Comparison of ENCODE assay signal across 18 mouse cellular contexts in genomic region chr14:20976741-20977140, GRCm38 (mm10). TPM values are rescaled to one million over a fixed set of nuclear protein-coding genes. Genes with fewer than 3 reads are reported as not detected.
DNase-seq lines count a peak whose midpoint lies in the region; ATAC-seq and TF ChIP-seq lines count a peak whose summit lies in the region.
"Had no signal": no experiment of that assay in that cellular context is flagged by ENCODE, and none has a peak within 500 bp of the region (broad histone marks: within the 10 kb centered on the region; RNA-seq: fewer than 3 reads in every experiment).

No protein-coding gene starts in this region.

- no peak for TF ChIP-seq POLR2A in kidney, adult 2 months (IDR thresholded peaks at IDR 0.05; ENCODE audit: low read depth, low read length)
- TF ChIP-seq POLR2A in embryonic fibroblast, embryonic 13.5 days (IDR thresholded peaks at IDR 0.05; ENCODE audit: low read depth, low read length) = no peak

- intact Hi-C loops in gastrocnemius, adult 2 months (cut with DNase I) = no loop called here
- intact Hi-C loops in left cerebral cortex, adult 2 months (cut with DNase I) = no loop called here

- WGBS in kidney, adult 2 months = 45% methylated on average over 1 of the region's 1 CpGs
- 55% methylated on average over 1 of the region's 1 CpGs for WGBS in kidney, embryonic 16.5 days
- WGBS in midbrain, embryonic 10.5 days = 80% methylated on average over 1 of the region's 1 CpGs

- peaks cover 12% of the 10 kb centered on the region for H3K4me1 ChIP-seq in kidney, adult 2 months (ENCODE audit: control insufficient read depth, insufficient read depth, low read length)
- no peaks in the 10 kb centered on the region for H3K4me1 ChIP-seq in kidney, embryonic 16.5 days (ENCODE audit: insufficient read depth, low read length)
- peaks cover 17% of the 10 kb centered on the region for H3K4me1 ChIP-seq in embryonic fibroblast, embryonic 13.5 days (ENCODE audit: control insufficient read depth, insufficient read depth, low read length)
- H3K4me1 ChIP-seq in midbrain, embryonic 10.5 days = no peaks in the 10 kb centered on the region
- H3K4me1 ChIP-seq: limb, embryonic 13.5 days had no signal

- TF ChIP-seq CTCF in gastrocnemius, adult 2 months (IDR thresholded peaks at IDR 0.05) = no peak
- no peak for TF ChIP-seq CTCF in kidney, adult 2 months (conservative IDR thresholded peaks at IDR 0.05; ENCODE audit: insufficient read depth, insufficient read length, low read depth, low read length)
- no peak for TF ChIP-seq CTCF in embryonic fibroblast, embryonic 13.5 days (IDR thresholded peaks at IDR 0.05; ENCODE audit: borderline replicate concordance, insufficient read depth, low read length)
- TF ChIP-seq CTCF in left cerebral cortex, adult 2 months (IDR thresholded peaks at IDR 0.05) = no peak

- no peak for DNase-seq in gastrocnemius, adult 2 months
- DNase-seq in gastrocnemius, postnatal 4 days (ENCODE audit: low spot score in 2 of 2) = no peak
- peak; percentile 22 for DNase-seq in kidney, adult 2 months
- DNase-seq in lung, postnatal 25 days (ENCODE audit: low spot score) = peak; percentile 67
- DNase-seq in midbrain, embryonic 10.5 days (ENCODE audit: low spot score) = no peak
- no peak for DNase-seq in left cerebral cortex, adult 2 months (ENCODE audit: extremely low spot score in 1 of 2, low spot score in 2 of 2)
- DNase-seq: adrenal gland, postnatal 14 days; cerebellum, adult 8-10 months; forebrain, postnatal 0 days; gastrocnemius, postnatal 14 days; kidney, adult 8-10 months; kidney, postnatal 36 days; layer of hippocampus, adult 9-11 months; retina, postnatal 1 day had no signal

- H3K4me3 ChIP-seq in gastrocnemius, adult 2 months = no peak overlapping the region
- no peak overlapping the region for H3K4me3 ChIP-seq in kidney, adult 2 months (ENCODE audit: insufficient read depth, low read depth, low read length)
- H3K4me3 ChIP-seq in kidney, embryonic 16.5 days (ENCODE audit: low read length) = no peak overlapping the region
- H3K4me3 ChIP-seq in embryonic fibroblast, embryonic 13.5 days (ENCODE audit: insufficient read depth, low read length) = no peak overlapping the region
- no peak overlapping the region for H3K4me3 ChIP-seq in midbrain, embryonic 10.5 days
- no peak overlapping the region for H3K4me3 ChIP-seq in left cerebral cortex, adult 2 months
- H3K4me3 ChIP-seq: limb, embryonic 13.5 days had no signal

- H3K9ac ChIP-seq in kidney, embryonic 16.5 days (replicated peaks; ENCODE audit: low read length) = no peak overlapping the region
- H3K9ac ChIP-seq: forebrain, postnatal 0 days; limb, embryonic 13.5 days had no signal

- H3K4me2 ChIP-seq in kidney, embryonic 16.5 days (replicated peaks; ENCODE audit: low read depth, low read length) = no peak overlapping the region
- H3K4me2 ChIP-seq: limb, embryonic 13.5 days; midbrain, embryonic 11.5 days had no signal

- no peaks in the 10 kb centered on the region; the same call in 1 of the 2 replicates for H3K36me3 ChIP-seq in kidney, adult 2 months (ENCODE audit: control insufficient read depth, insufficient read depth, low read length)
- no peaks in the 10 kb centered on the region for H3K36me3 ChIP-seq in kidney, embryonic 16.5 days (ENCODE audit: insufficient read depth, low read length)
- H3K36me3 ChIP-seq in midbrain, embryonic 10.5 days = no peaks in the 10 kb centered on the region
- H3K36me3 ChIP-seq: limb, embryonic 13.5 days had no signal

- no peaks in the 10 kb centered on the region for H3K27me3 ChIP-seq in kidney, adult 2 months (replicated peaks; ENCODE audit: control insufficient read depth, insufficient read depth, low read length)
- no peaks in the 10 kb centered on the region for H3K27me3 ChIP-seq in kidney, embryonic 16.5 days (ENCODE audit: insufficient read depth, low read length)
- H3K27me3 ChIP-seq in midbrain, embryonic 10.5 days (ENCODE audit: low read depth, poor library complexity, severe bottlenecking) = no peaks in the 10 kb centered on the region
- H3K27me3 ChIP-seq: limb, embryonic 13.5 days had no signal

- peak overlapping the region; percentile 63 for H3K27ac ChIP-seq in gastrocnemius, adult 2 months
- H3K27ac ChIP-seq in kidney, adult 2 months (ENCODE audit: insufficient read depth, low read depth, low read length) = 0 out of 2 replicates have a peak overlapping the region, but pooled peaks have one; percentile 6
- no peak overlapping the region for H3K27ac ChIP-seq in kidney, embryonic 16.5 days (ENCODE audit: low read length)
- peak overlapping the region; percentile 38; the same call in 1 of the 2 replicates for H3K27ac ChIP-seq in embryonic fibroblast, embryonic 13.5 days (ENCODE audit: insufficient read depth, low read length)
- no peak overlapping the region for H3K27ac ChIP-seq in midbrain, embryonic 10.5 days (replicated peaks)
- H3K27ac ChIP-seq in left cerebral cortex, adult 2 months = no peak overlapping the region
- H3K27ac ChIP-seq: limb, embryonic 13.5 days had no signal

- ATAC-seq in kidney, embryonic 16.5 days (ENCODE audit: low FRiP score, low TSS enrichment) = no peak
- ATAC-seq: forebrain, postnatal 0 days had no signal

- no peaks in the 10 kb centered on the region for H3K9me3 ChIP-seq in kidney, embryonic 16.5 days (ENCODE audit: low read length)
- H3K9me3 ChIP-seq in midbrain, embryonic 10.5 days (replicated peaks) = no peaks in the 10 kb centered on the region
- H3K9me3 ChIP-seq: limb, embryonic 13.5 days had no signal

RNA-seq across cellular contexts. Expression of gene Vcl, which starts 47.5 kb away (rescaled TPM):
- 10 to 100 TPM; 60.0 to 79.2 TPM for total RNA-seq in gastrocnemius, adult 2 months (2021)
- total RNA-seq in gastrocnemius, postnatal 4 days (2021) = 100 to 1,000 TPM; 132 to 140 TPM
- 30.6 and 33.1 TPM in 2 replicates for polyA plus RNA-seq in kidney, adult 2 months (2012; rRNA removed)
- 54.9 and 57.7 TPM in 2 replicates for polyA plus RNA-seq in kidney, embryonic 16.5 days (2015; fragmentation: Nextera tagmentation; extraction: Ambion mirVana)
- 494 and 636 TPM in 2 replicates for polyA plus RNA-seq in embryonic fibroblast, embryonic 13.5 days (2011; ENCODE audit: insufficient read length, low read depth, missing spikeins)
- polyA plus RNA-seq in midbrain, embryonic 10.5 days (2016; fragmentation: Nextera tagmentation; extraction: Ambion mirVana) = 29.6 and 30.1 TPM in 2 replicates
- total RNA-seq in left cerebral cortex, adult 2 months (2021) = 10 to 100 TPM; 23.7 to 25.0 TPM

Comparison
In these comparisons a context has a peak if more than half of its experiments do, and no peak if none do; other contexts are left out.
1. H3K27ac ChIP-seq: peak in gastrocnemius, adult 2 months (single experiment), kidney, adult 2 months (single experiment) and embryonic fibroblast, embryonic 13.5 days (single experiment); none in kidney, embryonic 16.5 days (single experiment), midbrain, embryonic 10.5 days (single experiment) and left cerebral cortex, adult 2 months (single experiment).
2. DNase-seq: peak in kidney, adult 2 months (single experiment) and lung, postnatal 25 days (single experiment); none in gastrocnemius, adult 2 months (single experiment), gastrocnemius, postnatal 4 days (0 of 2), midbrain, embryonic 10.5 days (single experiment) and left cerebral cortex, adult 2 months (0 of 2).